Mouse (Mus musculus) ES-Bruce4 (cell line): Measurements from ENCODE around the gene Arid1b.

Experiments used
- CTCF ChIP-seq: IDR thresholded peaks from one replicate; pipeline ENCODE4 v1.8.1; 2011; ENCODE audit warnings: low read depth, low read length
- EP300 ChIP-seq: IDR thresholded peaks from 2 replicates; pipeline ENCODE4 v1.6.1; 2011; ENCODE audit warnings: low read depth, low read length; ENCODE audit not compliant: insufficient read depth
- POLR2A ChIP-seq: IDR thresholded peaks from one replicate; pipeline ENCODE4 v1.8.1; 2011; ENCODE audit warnings: low read length; ENCODE audit not compliant: insufficient read depth

DNA sequence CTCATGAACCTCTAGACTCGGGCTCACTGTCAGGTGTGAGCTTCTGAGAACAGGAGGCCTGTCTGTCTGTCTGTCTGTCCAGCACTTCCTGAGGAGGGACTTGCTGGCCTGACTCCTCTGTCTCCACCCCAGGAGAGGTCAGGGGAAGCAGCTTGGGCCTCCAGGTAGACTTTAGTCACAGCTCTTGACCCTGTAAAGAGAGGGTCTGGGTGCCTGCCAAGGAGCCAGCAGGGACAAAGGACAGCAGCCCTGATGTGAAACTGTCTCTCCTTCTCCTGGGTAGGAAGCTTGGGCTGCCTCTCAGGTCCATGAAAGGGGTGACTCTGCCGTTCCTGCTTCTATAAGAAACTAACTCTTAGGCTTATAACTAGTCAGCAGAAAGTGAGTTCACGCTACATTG is 143.8 kb downstream of the Arid1b start:
- no peak for TF ChIP-seq POLR2A
- TF ChIP-seq CTCF, result no peak
- no peak for TF ChIP-seq EP300
